Mouse (Mus musculus): ENCODE results near the gene Zfand3.

Gene Zfand3

DNA sequence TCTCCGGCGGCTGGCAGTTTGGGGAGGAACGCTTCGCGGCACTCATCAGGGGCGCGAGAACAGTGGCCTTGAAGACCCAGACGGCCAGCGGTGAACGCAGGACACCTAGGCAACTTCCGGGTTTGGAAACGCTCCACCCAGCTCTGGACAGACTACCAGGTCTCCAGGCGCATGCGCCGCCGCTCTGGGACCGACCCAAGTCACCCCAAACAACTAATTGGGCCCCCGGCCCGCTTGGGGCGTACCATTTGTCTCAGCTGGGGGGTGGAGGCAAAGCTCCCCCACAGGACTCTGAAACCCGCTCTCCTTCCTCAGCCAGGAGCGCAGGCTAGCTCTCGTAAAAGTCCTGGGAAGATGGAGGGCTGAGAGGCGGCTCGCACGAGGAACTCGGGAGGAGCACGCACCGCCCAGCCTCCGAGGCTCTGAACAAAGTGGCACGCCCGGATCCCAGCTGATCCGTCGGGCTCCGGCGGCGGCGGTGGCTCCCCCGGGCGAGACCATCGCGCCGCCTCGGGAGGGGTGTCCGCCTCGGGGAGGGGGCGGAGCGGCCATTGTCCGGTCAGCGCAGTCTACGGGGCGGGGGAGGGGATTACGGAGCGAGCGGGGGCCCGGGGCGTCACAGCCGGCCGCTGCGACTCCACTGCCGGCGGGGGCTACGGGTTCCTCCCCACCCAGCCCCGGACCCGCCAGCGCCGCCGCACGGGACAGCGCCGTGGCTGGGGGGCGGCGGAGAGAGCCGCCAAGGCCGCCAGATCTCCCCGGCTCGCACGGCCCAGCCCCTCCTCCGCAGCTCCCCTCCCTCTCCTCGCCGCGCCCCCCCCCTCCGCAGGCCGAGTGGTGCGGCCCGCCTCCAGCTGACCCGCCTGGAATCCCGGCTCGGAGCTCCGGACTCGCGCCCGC lies at the start of gene Zfand3:
TSS of gene Zfand3 (plus strand) at position 531 of the 900 bp plus-strand sequence.
- DNase-seq (ENCODE audit: low spot score in 2 of 2) = peak; percentile 90 to 91

DNA sequence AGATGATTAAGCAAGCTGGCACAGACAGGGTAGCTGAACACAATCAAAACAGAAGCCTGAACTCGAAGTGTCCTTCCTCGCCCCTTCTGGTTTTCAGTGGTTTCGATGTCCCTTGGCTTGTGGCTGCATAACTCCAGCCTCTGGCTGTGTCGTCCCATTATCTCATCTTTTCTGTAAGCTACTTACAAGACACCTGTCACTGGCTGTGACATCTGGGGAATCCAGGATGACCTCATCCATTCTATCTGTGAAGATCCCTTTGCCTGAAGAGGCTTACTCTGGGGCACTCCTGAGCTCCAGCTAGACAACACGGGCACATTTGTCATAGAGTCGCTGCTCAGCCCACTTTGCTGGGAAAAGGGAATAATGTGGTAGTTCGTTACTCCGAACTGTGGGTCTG lies 48.7 kb upstream of the Zfand3 start:
- no peak for DNase-seq (ENCODE audit: low spot score in 2 of 2)

GRCm38 (mm10) chr17:29963730-29964259 lies 40.7 kb upstream of the Zfand3 start:
- peak; percentile 20 to 24 for DNase-seq (ENCODE audit: low spot score in 2 of 2)

GRCm38 (mm10) chr17:29965506-29965905 lies 39.0 kb upstream of the Zfand3 start:
- DNase-seq (ENCODE audit: low spot score in 2 of 2) = peak in 1 of 2 experiments; percentile 16

- DNase-seq (ENCODE audit: low spot score in 2 of 2) = no peak
Measured at GRCm38 (mm10) chr17:29970037-29970555, 34.4 kb upstream of the Zfand3 start, which contains the start of gene Mdga1. Gene Mdga1, minus strand, starts transcription at chr17:29970087.

DNA sequence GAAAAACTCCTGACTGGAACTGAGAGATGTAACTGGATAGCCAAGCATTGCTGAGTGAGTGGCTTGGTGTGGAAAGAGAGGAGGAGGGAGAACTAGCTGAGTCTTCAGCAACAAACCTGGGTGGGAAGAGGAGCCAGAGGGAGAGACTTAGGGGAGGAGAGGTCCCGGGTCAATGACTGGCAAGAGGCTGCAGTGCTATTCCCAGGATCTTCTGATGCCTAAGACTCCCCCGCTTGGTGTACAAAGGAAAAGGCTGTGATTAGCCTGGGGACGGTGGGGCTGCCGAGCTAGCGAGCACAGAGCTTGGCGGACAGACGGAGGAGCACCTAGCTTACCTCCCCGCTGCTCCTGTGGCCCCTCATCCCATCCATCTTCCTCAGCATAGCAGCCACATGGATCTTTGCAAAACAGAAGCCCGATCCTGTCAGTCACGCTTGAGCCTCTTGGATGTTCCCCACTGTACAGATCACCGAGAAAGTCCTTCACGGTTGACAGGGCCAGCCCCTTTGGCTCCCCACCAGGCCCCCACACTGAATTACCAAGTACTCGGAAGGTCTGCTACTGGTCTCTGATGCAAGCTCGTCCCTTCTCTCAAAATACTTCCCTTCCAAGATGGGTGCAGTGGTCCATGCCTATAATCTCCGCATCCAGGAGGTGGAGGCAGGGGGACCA lies 32.6 kb upstream of the Zfand3 start:
- DNase-seq (ENCODE audit: low spot score in 2 of 2) = no peak

GRCm38 (mm10) chr17:29973226-29973625 lies 31.3 kb upstream of the Zfand3 start:
- peak; percentile 38 to 56 for DNase-seq (ENCODE audit: low spot score in 2 of 2)

GRCm38 (mm10) chr17:29975731-29976130 lies 28.8 kb upstream of the Zfand3 start:
- peak; percentile 42 to 63 for DNase-seq (ENCODE audit: low spot score in 2 of 2)

DNA sequence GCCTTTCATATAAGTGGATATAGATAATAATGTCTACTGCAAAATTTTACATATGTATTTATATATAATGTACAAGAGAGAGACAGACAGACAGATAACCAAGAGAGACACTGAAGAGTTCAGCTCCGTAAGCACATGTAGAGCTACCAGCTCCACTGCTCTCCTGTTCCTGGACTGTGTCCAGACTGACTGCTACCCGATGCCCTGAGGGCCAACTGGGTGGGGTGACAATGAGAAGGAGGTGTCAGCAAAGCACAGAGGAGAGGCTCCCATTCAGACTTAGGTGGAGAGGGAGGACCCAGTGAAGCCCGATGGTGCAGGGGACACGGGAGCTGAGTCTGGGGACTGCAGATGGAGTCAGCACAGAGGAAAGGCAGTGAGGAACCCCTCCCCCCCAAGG lies 25.5 kb upstream of the Zfand3 start:
- DNase-seq (ENCODE audit: low spot score in 2 of 2) = no peak

- DNase-seq (ENCODE audit: low spot score in 2 of 2) = peak; percentile 20 to 34
Measured at GRCm38 (mm10) chr17:29979841-29980240, 24.7 kb upstream of the Zfand3 start.

DNA sequence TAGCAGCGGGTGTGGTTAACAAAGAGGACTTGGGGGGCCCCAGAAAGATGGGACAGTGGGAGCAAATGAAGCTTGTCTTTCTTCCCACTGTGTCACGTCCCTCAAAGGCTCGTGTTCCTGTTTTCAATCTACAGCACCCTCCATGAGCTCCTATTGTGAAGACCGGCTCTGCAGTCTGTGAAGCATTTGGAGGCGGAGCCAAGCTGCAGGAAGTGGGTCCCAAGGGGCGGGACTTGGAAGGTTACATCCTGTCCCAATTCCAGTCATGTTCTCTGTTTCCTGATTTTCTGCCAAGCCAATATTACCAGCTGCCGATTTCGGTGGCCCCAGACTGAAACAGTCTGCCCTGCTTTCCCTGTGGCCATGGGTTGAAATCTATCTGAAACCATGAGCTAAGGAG lies 23.0 kb upstream of the Zfand3 start:
- no peak for DNase-seq (ENCODE audit: low spot score in 2 of 2)

DNA sequence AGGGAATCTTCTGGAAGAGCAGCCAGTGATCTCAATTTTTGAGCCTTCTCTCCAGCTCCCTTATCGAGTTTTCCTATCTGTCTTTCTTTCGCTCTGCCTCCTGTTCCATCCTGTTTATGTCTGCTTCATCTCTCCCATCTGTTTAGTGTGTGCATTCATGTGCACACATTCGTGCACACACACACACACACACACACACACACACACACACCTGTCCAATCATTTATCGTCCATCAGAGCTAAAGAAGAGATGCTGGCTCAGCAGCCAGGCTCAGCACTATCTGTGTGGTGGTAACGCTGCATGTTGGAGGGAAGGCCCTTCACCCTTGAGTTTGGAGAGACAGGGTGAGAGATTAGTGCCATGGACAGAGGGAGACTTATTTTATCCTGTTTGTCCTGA lies 21.3 kb upstream of the Zfand3 start:
- DNase-seq (ENCODE audit: low spot score in 2 of 2) = no peak

DNA sequence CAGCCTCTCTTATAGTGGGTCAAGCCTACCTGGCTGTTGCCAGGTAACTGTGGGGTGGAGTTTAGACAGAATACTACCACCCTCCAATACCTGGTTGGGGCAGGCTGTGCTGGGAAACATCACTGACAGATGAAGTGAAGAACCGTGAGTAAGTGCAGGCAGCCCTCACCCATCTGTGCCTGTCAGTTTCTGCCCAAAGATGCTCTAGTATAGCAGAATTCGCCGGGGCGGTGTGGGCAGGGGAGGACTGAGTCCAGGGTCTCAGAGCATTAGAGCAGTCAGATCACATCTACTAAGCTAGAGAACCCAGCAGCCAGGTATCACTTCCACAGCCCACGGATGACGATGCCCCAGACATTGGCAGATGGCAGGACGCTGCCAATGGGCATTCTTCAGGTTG lies 19.6 kb upstream of the Zfand3 start:
- DNase-seq (ENCODE audit: low spot score in 2 of 2) = no peak

GRCm38 (mm10) chr17:29985534-29985933 lies 19.0 kb upstream of the Zfand3 start:
- DNase-seq (ENCODE audit: low spot score in 2 of 2) = no peak

DNA sequence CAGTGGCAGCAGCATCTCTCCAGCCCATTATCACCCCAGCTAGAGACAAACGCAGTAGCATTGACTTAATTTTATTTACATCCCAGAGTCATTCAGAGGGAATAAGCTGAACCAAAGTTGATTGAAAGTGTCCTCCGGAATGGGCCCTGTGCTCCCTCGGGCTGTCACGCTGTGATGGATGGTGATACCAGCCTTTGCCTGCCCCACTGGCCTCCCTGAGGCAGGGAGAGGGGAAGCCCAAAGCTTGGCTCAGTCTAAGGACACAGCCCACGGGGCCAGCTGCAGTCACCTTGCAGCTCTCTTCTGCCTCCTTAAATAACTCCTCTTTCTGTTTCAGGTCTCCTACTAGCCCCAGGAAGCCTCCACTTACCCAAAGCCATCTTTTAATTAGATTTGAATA lies 16.4 kb upstream of the Zfand3 start:
- no peak for DNase-seq (ENCODE audit: low spot score in 2 of 2)

DNA sequence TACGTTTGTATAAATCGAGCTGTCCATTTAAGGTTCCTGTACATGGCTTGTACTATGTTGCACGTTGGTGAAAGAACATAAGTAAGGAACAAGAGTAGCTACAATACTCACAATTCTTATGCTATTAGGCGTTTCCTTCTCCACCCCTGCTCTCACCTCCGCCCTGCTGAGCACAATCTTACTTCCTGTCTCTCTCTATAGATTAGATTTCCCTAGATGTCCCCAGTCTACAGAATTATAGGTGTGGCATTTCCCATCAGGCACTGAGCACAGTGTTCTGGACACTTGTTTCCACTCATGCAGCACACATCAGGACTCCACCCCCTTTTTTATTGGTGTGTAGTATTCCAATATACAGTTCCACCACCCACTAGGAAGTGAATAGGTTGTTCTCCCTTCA lies 14.9 kb upstream of the Zfand3 start:
- no peak for DNase-seq (ENCODE audit: low spot score in 2 of 2)

DNA sequence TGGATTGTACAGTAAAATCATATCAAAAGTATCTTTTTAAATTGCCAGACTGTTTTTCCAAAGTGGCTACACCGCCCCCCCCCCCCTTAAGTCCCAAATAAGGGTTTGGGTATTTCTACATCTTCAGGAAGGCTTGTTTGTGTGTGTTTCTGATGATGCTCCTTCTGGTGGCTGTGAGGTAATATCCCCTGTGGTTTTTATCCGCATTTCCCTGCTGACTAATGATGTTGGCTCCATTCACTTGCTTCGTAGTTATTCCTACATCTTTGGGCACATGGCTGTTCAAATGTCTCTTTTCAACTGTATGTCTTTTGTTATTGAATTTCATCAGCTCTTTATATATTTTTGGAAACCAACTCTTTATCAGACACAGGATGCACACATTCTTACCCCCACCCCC lies 14.4 kb upstream of the Zfand3 start:
- DNase-seq (ENCODE audit: low spot score in 2 of 2) = no peak

DNA sequence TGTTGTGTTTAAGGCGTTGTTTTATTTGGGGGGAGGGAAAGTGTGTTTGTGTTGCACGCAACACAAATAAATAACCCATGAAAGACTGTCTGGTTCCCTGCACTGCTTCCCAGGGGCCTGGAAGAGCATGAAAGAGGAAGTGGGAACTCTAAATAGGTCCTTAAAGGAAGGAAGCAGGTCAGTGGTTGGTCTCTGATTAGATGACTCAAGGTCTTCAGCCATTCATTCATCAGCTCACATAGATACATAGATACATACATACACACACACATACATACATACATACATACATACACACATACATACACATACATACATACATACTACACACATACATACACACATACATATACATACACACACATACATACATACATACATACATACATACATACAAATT lies 13.7 kb upstream of the Zfand3 start:
- DNase-seq (ENCODE audit: low spot score in 2 of 2) = no peak

GRCm38 (mm10) chr17:29993488-29993887 lies 11.0 kb upstream of the Zfand3 start:
- DNase-seq (ENCODE audit: low spot score in 2 of 2) = no peak

DNA sequence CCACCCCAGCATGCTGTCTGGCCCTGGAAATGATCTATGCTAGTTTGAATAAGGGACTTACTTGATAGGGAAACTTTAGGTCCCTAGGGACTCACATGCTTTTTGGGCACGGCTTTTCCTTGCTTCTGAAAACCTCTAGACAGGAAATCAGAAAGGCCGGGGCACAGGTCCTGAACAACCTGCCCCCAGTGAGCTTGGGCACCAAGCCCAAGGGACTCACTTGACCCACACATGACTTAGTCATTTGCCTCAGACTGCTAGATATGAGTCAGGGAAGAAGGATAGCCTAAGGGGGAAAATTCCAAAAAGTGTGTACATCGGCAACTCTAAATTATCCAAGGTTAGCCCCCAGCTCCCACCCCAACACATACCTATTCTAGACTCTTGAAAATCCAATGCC lies 10.5 kb upstream of the Zfand3 start:
- no peak for DNase-seq (ENCODE audit: low spot score in 2 of 2)

GRCm38 (mm10) chr17:29994459-29994858 lies 10.1 kb upstream of the Zfand3 start:
- no peak for DNase-seq (ENCODE audit: low spot score in 2 of 2)

DNA sequence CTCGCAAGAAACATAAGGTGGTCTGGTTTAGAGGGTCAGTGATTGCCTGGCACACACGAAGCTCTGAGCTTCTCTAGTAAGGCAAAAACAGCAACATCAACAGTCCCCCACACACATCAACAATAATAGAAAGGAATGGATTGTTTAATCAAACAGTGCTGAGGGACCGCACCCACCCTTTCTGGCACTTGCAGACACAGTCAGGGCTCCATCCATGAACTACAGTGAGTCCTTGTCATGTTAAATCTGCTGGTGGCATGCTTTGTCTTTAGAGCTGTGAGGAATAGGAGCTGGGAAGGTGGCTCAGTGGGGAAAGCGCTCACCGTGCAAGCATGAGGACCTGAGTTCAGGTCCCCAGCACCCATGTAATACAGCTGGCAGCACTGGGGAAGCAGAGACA lies 8.5 kb upstream of the Zfand3 start:
- no peak for DNase-seq (ENCODE audit: low spot score in 2 of 2)

- no peak for DNase-seq (ENCODE audit: low spot score in 2 of 2)
Measured at GRCm38 (mm10) chr17:29997726-29998125, 6.8 kb upstream of the Zfand3 start.

All from natural killer cell, adult 2 months (primary cell).